Mouse (Mus musculus) testis, adult 2 months (tissue): ENCODE measurements at regions not wholly inside any gene's neighbourhood (a gene's known extent, or its start where the extent isn't known, plus 50 kb on each side); places are given as distances from the start of the nearest gene placed in this dataset.

Experiments used
- H3K27ac ChIP-seq: fragments of 200-500 bp; 2 replicates; pipeline ENCODE4 v1.5.1; 2012; ENCODE audit warnings: low read depth, low read length; ENCODE audit not compliant: control insufficient read depth, insufficient read depth
- H3K27me3 ChIP-seq: fragments of 200-500 bp; 2 replicates; pipeline ENCODE4 v1.6.1; 2012; ENCODE audit warnings: mild to moderate bottlenecking, low read length, moderate library complexity; ENCODE audit not compliant: control insufficient read depth, insufficient read depth
- H3K36me3 ChIP-seq: fragments of 200-500 bp; 2 replicates; pipeline ENCODE4 v1.6.1; 2012; ENCODE audit warnings: mild to moderate bottlenecking, low read length; ENCODE audit not compliant: control insufficient read depth, insufficient read depth
- H3K4me1 ChIP-seq: fragments of 200-500 bp; 2 replicates; pipeline ENCODE4 v1.6.1; 2012; ENCODE audit warnings: low read length; ENCODE audit not compliant: control insufficient read depth, insufficient read depth
- H3K4me3 ChIP-seq: fragments of 200-500 bp; 2 replicates; pipeline ENCODE4 v1.5.1; 2012; ENCODE audit warnings: low read depth, mild to moderate bottlenecking, low read length, moderate library complexity, mixed read lengths; ENCODE audit not compliant: control insufficient read depth
- CTCF ChIP-seq: fragments of 200-500 bp; IDR thresholded peaks from 2 replicates; pipeline ENCODE4 v1.5.1; 2012; ENCODE audit warnings: low read depth, mild to moderate bottlenecking, inconsistent platforms, low read length, moderate library complexity; ENCODE audit not compliant: control insufficient read depth, insufficient read depth, insufficient replicate concordance
- POLR2A ChIP-seq: fragments of 200-500 bp; IDR thresholded peaks from 2 replicates; pipeline ENCODE4 v1.6.1; 2012; ENCODE audit warnings: low read depth, mild to moderate bottlenecking, inconsistent platforms, low read length, moderate library complexity; ENCODE audit not compliant: control insufficient read depth

GRCm38 (mm10) chr15:67272397-67272796 is 771.7 kb upstream of the Lrrc6 start:
- Histone ChIP-seq H3K36me3 (no peaks in the 10 kb centered on the region), H3K4me3 (no peak overlapping the region), H3K4me1 (no peaks in the 10 kb centered on the region), H3K27me3 (no peaks in the 10 kb centered on the region), H3K27ac (no peak overlapping the region)
- TF ChIP-seq CTCF (no peak), POLR2A (no peak)

- no peaks in the 10 kb centered on the region for H3K4me1 ChIP-seq
- H3K4me3 ChIP-seq = no peak overlapping the region
- TF ChIP-seq CTCF (no peak), POLR2A (no peak)
- no peak overlapping the region for H3K27ac ChIP-seq
- no peaks in the 10 kb centered on the region for H3K36me3 ChIP-seq
- H3K27me3 ChIP-seq = no peaks in the 10 kb centered on the region
These were observed 763.0 kb upstream of the Lrrc6 start for GRCm38 (mm10) chr15:67263723-67264122.

GRCm38 (mm10) chr15:67263313-67263712 is 762.6 kb upstream of the Lrrc6 start:
- Histone ChIP-seq H3K27ac (no peak overlapping the region), H3K4me1 (no peaks in the 10 kb centered on the region), H3K36me3 (no peaks in the 10 kb centered on the region), H3K27me3 (no peaks in the 10 kb centered on the region), H3K4me3 (no peak overlapping the region)
- TF ChIP-seq POLR2A (no peak), CTCF (no peak)

GRCm38 (mm10) chr15:67262269-67262668 is 761.6 kb upstream of the Lrrc6 start:
- H3K4me3 ChIP-seq = no peak overlapping the region
- no peaks in the 10 kb centered on the region for H3K36me3 ChIP-seq
- H3K27me3 ChIP-seq = no peaks in the 10 kb centered on the region
- H3K27ac ChIP-seq = no peak overlapping the region
- H3K4me1 ChIP-seq = no peaks in the 10 kb centered on the region
- TF ChIP-seq CTCF = no peak
- TF ChIP-seq POLR2A = no peak

GRCm38 (mm10) chr15:67260666-67261065 is 760.0 kb upstream of the Lrrc6 start:
- Histone ChIP-seq H3K4me1 (no peaks in the 10 kb centered on the region), H3K4me3 (no peak overlapping the region), H3K36me3 (no peaks in the 10 kb centered on the region), H3K27me3 (no peaks in the 10 kb centered on the region), H3K27ac (no peak overlapping the region)
- TF ChIP-seq CTCF = no peak
- TF ChIP-seq POLR2A = no peak

GRCm38 (mm10) chr15:67249147-67249546 is 748.4 kb upstream of the Lrrc6 start:
- Histone ChIP-seq H3K4me1 (no peaks in the 10 kb centered on the region), H3K27me3 (no peaks in the 10 kb centered on the region), H3K27ac (no peak overlapping the region), H3K4me3 (no peak overlapping the region), H3K36me3 (no peaks in the 10 kb centered on the region)
- TF ChIP-seq CTCF (no peak), POLR2A (no peak)

- Histone ChIP-seq H3K4me3 (no peak overlapping the region), H3K4me1 (no peaks in the 10 kb centered on the region), H3K36me3 (no peaks in the 10 kb centered on the region), H3K27me3 (no peaks in the 10 kb centered on the region), H3K27ac (no peak overlapping the region)
- no peak for TF ChIP-seq POLR2A
- no peak for TF ChIP-seq CTCF
These were observed 747.8 kb upstream of the Lrrc6 start for GRCm38 (mm10) chr15:67248471-67248870.
